Mouse (Mus musculus) kidney, postnatal 0 days (tissue): ENCODE results near the gene Plpp3. TPM values are rescaled to one million over a fixed set of nuclear protein-coding genes. Genes with fewer than 3 reads are reported as not detected.

Experiments
- ATAC-seq: fragments of 200-750 bp; cut with Nextera tagmentation; replicated peaks from 2 replicates; pipeline ENCODE4 v1.8.0; 2017; ENCODE audit warnings: low read depth, moderate number of reproducible peaks, moderate TSS enrichment, moderate library complexity; ENCODE audit not compliant: low FRiP score
- DNase-seq: peaks from one replicate; pipeline ENCODE4 v3.0.0-alpha.2; 2016; ENCODE audit warnings: low spot score
- H3K27ac ChIP-seq: fragments of 300-500 bp; sonication (generic); 2 replicates; pipeline ENCODE4 v1.5.1; 2014; ENCODE audit warnings: mild to moderate bottlenecking
- H3K27me3 ChIP-seq: fragments of 300-500 bp; sonication (generic); 2 replicates; pipeline ENCODE4 v1.6.1; 2014; ENCODE audit warnings: low read length, mixed read lengths; ENCODE audit not compliant: insufficient read depth
- H3K36me3 ChIP-seq: fragments of 300-500 bp; sonication (generic); 2 replicates; pipeline ENCODE4 v1.6.1; 2014; ENCODE audit warnings: low read length, mixed read lengths; ENCODE audit not compliant: insufficient read depth
- H3K4me1 ChIP-seq: fragments of 300-500 bp; sonication (generic); replicated peaks from 2 replicates; pipeline ENCODE4 v1.6.1; 2014; ENCODE audit warnings: antibody characterized with exemption, low read length, mixed read lengths; ENCODE audit not compliant: insufficient read depth
- H3K4me2 ChIP-seq: fragments of 300-500 bp; sonication (generic); 2 replicates; pipeline ENCODE4 v1.6.1; 2014; ENCODE audit warnings: mild to moderate bottlenecking, low read length, moderate library complexity, mixed read lengths
- H3K4me3 ChIP-seq: fragments of 300-500 bp; sonication (generic); replicated peaks from 2 replicates; pipeline ENCODE4 v1.5.1; 2014; ENCODE audit warnings: low read depth, low read length
- H3K9ac ChIP-seq: fragments of 300-500 bp; sonication (generic); 2 replicates; pipeline ENCODE4 v1.6.1; 2014; ENCODE audit warnings: low read depth, low read length
- H3K9me3 ChIP-seq: fragments of 300-500 bp; sonication (generic); replicated peaks from 2 replicates; pipeline ENCODE4 v1.6.1; 2016; ENCODE audit warnings: low read length, inconsistent platforms, mixed read lengths
- CTCF ChIP-seq: IDR thresholded peaks from 2 replicates; pipeline ENCODE4 v1.5.1; 2016; ENCODE audit warnings: antibody characterized with exemption, low read depth, mild to moderate bottlenecking, moderate library complexity
- WGBS: fragments of 180-500 bp; shearing (Covaris S2); extraction: QIAGEN DNeasy Blood & Tissue Kit; methylation state at CpG from one replicate; pipeline ENCODE4 v1.1.7; 2014; 5-methylcytosine and 5-hydroxymethylcytosine counted together
- polyA plus RNA-seq: library from polyadenylated mRNA; unstranded; fragments of >200 nt; fragmentation: Nextera tagmentation; extraction: Ambion mirVana; gene quantifications from 2 replicates; pipeline ENCODE4 v1.2.1, GENCODE M21; 2015

Gene Plpp3
- polyA plus RNA-seq, 1 experiment from 2014 or later, result 77.4 TPM

DNA sequence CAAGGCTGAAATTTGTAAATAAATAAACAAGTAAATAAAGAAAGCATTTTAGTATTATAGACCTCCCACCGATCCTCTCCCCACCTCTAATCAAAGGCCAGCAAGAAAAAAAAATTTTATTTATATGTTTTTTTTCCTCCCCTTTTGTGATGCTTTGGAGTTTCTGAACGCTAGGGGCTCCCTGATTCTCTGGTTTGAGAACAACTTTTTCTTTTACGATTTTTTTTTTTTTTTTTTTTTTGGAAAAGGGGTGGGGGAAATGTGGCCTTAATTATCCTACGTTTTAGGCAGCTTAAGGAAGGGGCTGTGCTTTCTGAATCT lies 232 bp upstream of the Plpp3 start:
- Histone ChIP-seq H3K4me2 (peak overlapping the region; percentile 72), H3K4me1 (peaks cover 9% of the 10 kb centered on the region), H3K27me3 (no peaks in the 10 kb centered on the region), H3K36me3 (no peaks in the 10 kb centered on the region), H3K9ac (peak overlapping the region; percentile 85; the same call in 1 of the 2 replicates), H3K9me3 (no peaks in the 10 kb centered on the region), H3K27ac (peak overlapping the region; percentile 96), H3K4me3 (peak overlapping the region; percentile 96)
- ATAC-seq, result no peak; the same call in 1 of the 2 replicates
- WGBS, result under 1% methylated on average over 4 of the region's 4 CpGs
- DNase-seq, result no peak
- TF ChIP-seq CTCF, result peak; percentile 70

- H3K27ac ChIP-seq, result peak overlapping the region; percentile 96
- H3K27me3 ChIP-seq, result no peaks in the 10 kb centered on the region
- H3K4me3 ChIP-seq, result peak overlapping the region; percentile 96
- ATAC-seq, result peak; percentile 74
- H3K4me2 ChIP-seq, result peak overlapping the region; percentile 72
- peak overlapping the region; percentile 85 for H3K9ac ChIP-seq
- no peaks in the 10 kb centered on the region for H3K9me3 ChIP-seq
- H3K36me3 ChIP-seq, result no peaks in the 10 kb centered on the region
- peak; percentile 39 for TF ChIP-seq CTCF
- under 1% methylated on average over 26 of the region's 26 CpGs for WGBS
- peak; percentile 88 for DNase-seq
- peaks cover 9% of the 10 kb centered on the region for H3K4me1 ChIP-seq
These were observed 1.0 kb downstream of the Plpp3 start for GRCm38 (mm10) chr4:105158169-105158555.

DNA sequence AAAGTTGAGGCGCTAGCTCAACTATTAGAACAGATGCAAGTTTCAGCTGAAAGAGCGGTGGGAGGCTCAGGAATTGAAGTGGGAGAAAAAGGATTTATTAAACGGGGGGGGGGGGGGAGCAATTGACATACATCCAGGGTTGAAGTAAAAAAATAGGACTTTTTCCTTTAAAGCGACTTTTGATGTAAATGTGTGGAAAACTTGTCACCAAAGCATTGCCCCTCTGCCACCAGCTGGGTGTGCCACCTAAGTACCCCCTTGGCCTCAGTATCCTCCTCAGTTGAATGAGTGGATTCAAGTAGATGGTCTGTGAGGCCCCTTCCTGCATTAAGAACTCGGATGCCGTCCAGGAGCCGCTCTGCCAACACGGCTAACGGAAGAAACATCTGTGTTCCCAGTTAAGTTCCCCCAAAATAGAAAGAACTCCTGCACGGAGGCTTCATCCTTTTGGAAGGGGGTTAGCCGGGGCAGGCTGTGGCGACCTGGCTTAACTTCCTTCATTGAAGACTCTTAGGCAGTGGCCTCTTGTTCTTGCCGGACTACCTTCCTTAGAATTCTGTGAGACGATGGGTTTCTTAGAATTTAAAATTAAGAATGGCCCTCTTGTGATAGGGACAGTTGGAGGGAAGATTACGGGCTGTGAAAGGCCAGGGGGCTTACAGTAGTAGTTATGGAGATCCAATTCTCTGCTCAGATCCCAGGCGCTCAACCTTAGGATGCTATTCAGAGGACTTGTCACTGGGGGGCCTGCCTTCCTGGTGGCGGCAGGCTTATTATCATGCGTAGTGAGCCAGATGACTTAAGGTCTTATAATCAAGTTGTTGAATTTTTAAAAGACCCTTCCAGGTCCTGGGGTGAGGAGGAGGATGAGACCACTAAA lies 1.7 kb downstream of the Plpp3 start:
- peak overlapping the region; percentile 85 for H3K9ac ChIP-seq
- DNase-seq, result peak; percentile 76
- H3K4me3 ChIP-seq, result peak overlapping the region; percentile 96
- H3K27ac ChIP-seq, result peak overlapping the region; percentile 96
- no peak for ATAC-seq
- no peaks in the 10 kb centered on the region for H3K9me3 ChIP-seq
- peaks cover 9% of the 10 kb centered on the region for H3K4me1 ChIP-seq
- no peaks in the 10 kb centered on the region for H3K27me3 ChIP-seq
- TF ChIP-seq CTCF, result peak; percentile 43
- 6% methylated on average over 18 of the region's 18 CpGs for WGBS
- peak overlapping the region; percentile 72 for H3K4me2 ChIP-seq
- H3K36me3 ChIP-seq, result no peaks in the 10 kb centered on the region

GRCm38 (mm10) chr4:105159531-105159870 lies 2.4 kb downstream of the Plpp3 start:
- no peak for DNase-seq
- Histone ChIP-seq H3K27me3 (no peaks in the 10 kb centered on the region), H3K36me3 (no peaks in the 10 kb centered on the region), H3K9me3 (no peaks in the 10 kb centered on the region), H3K4me3 (peak overlapping the region; percentile 96), H3K4me1 (peaks cover 9% of the 10 kb centered on the region; the same call in 1 of the 2 replicates), H3K4me2 (peak overlapping the region; percentile 72), H3K27ac (no peak overlapping the region), H3K9ac (peak overlapping the region; percentile 85)
- 24% methylated on average over 6 of the region's 6 CpGs for whole genome bisulfite sequencing
- ATAC-seq, result no peak
- TF ChIP-seq CTCF, result no peak

- Histone ChIP-seq H3K27me3 (no peaks in the 10 kb centered on the region), H3K4me3 (peak overlapping the region; percentile 96; the same call in 1 of the 2 replicates), H3K4me1 (peaks cover 9% of the 10 kb centered on the region; the same call in 1 of the 2 replicates), H3K36me3 (no peaks in the 10 kb centered on the region), H3K4me2 (peak overlapping the region; percentile 72), H3K9me3 (no peaks in the 10 kb centered on the region), H3K27ac (no peak overlapping the region), H3K9ac (no peak overlapping the region)
- no peak for TF ChIP-seq CTCF
- WGBS, result 85% methylated on average over 6 of the region's 6 CpGs
- DNase-seq (no peak), ATAC-seq (no peak)
These were observed 3.3 kb downstream of the Plpp3 start for GRCm38 (mm10) chr4:105160470-105160869.

DNA sequence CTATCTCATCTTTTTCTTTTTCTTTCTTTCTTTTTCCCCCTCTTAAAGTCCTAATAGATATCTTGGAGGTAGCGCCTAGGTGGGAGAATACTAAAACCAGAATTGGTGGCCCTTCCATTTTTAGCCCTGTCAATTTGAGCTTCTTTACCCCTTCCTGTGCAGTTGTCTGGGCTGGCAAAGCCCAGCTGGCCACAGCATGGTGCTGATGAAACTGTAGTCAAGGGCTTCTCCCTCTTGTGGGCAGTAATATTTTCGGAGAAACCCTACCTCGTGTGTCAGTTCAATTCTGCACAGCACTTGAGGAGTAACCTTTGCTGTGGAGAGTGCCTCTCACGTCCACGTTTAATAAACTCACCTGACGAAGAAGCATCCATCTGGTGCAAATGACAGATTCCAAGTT lies 4.9 kb downstream of the Plpp3 start:
- no peak overlapping the region for H3K27ac ChIP-seq
- H3K4me3 ChIP-seq, result no peak overlapping the region
- peaks cover 9% of the 10 kb centered on the region; the same call in 1 of the 2 replicates for H3K4me1 ChIP-seq
- H3K27me3 ChIP-seq, result no peaks in the 10 kb centered on the region
- peak; percentile 15; the same call in 1 of the 2 replicates for TF ChIP-seq CTCF
- no peaks in the 10 kb centered on the region for H3K36me3 ChIP-seq
- DNase-seq, result no peak
- no peak overlapping the region for H3K4me2 ChIP-seq
- H3K9me3 ChIP-seq, result no peaks in the 10 kb centered on the region
- no peak for ATAC-seq
- 64% methylated on average over 6 of the region's 6 CpGs for WGBS
- H3K9ac ChIP-seq, result no peak overlapping the region
